8 mouse cellular contexts compared by ENCODE assay signal in the genomic region with DNA sequence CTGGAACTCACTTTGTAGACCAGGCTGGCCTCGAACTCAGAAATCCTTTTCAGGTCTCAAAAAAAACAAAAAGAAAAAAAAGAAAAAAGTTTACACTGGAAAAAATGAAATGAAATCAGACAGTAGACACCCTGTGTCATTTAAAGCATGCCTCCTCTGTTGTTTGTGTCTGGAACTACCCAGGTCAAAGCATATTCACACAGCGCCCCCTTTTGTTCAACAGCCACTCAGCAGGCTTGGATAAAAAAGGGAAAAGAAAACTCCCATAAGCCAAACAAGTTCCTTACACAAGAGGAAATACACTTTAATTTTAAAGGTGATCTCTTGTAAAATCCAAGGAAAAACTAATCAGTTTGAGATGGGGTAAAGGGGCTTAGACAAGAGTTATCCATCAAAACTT. TPM values are rescaled to one million over a fixed set of nuclear protein-coding genes. Genes with fewer than 3 reads are reported as not detected.
DNase-seq lines count a peak whose midpoint lies in the region; ATAC-seq lines count a peak whose summit lies in the region.

No protein-coding gene starts in this region.

- H3K9ac ChIP-seq in hindbrain, embryonic 11.5 days (ENCODE audit: low read depth, low read length): no peak overlapping the region
- H3K9ac ChIP-seq in hindbrain, embryonic 16.5 days (ENCODE audit: low read depth, low read length): no peak overlapping the region

- ATAC-seq in hindbrain, embryonic 11.5 days (ENCODE audit: low FRiP score): no peak
- ATAC-seq in hindbrain, embryonic 16.5 days: no peak

- H3K36me3 ChIP-seq in hindbrain, embryonic 11.5 days (ENCODE audit: control insufficient read depth, insufficient read depth, low read length): no peaks in the 10 kb centered on the region
- no peaks in the 10 kb centered on the region for H3K36me3 ChIP-seq in hindbrain, embryonic 16.5 days (ENCODE audit: control insufficient read depth, insufficient read depth, low read length)

- WGBS in hindbrain, embryonic 11.5 days: 43% methylated on average over 2 of the region's 2 CpGs
- 44% methylated on average over 2 of the region's 2 CpGs for WGBS in hindbrain, embryonic 16.5 days

- H3K9me3 ChIP-seq in hindbrain, embryonic 11.5 days (ENCODE audit: control insufficient read depth, low read length): no peaks in the 10 kb centered on the region
- no peaks in the 10 kb centered on the region for H3K9me3 ChIP-seq in hindbrain, embryonic 16.5 days (ENCODE audit: control insufficient read depth, low read length)

- no peaks in the 10 kb centered on the region for H3K27me3 ChIP-seq in hindbrain, embryonic 11.5 days (ENCODE audit: control insufficient read depth, insufficient read depth, low read length)
- no peaks in the 10 kb centered on the region for H3K27me3 ChIP-seq in hindbrain, embryonic 16.5 days (replicated peaks; ENCODE audit: control insufficient read depth, insufficient read depth, low read length)

- no peak overlapping the region for H3K4me2 ChIP-seq in hindbrain, embryonic 11.5 days (replicated peaks; ENCODE audit: low read depth, low read length)
- H3K4me2 ChIP-seq in hindbrain, embryonic 16.5 days (ENCODE audit: low read length): no peak overlapping the region

- no peak overlapping the region for H3K27ac ChIP-seq in hindbrain, embryonic 11.5 days (ENCODE audit: low read depth, low read length)
- H3K27ac ChIP-seq in hindbrain, embryonic 16.5 days (ENCODE audit: low read depth, low read length): no peak overlapping the region

- DNase-seq in hindbrain, embryonic 11.5 days (ENCODE audit: low spot score): peak; percentile 50
- peak; percentile 27 for DNase-seq in ES-CJ7 (ENCODE audit: low read depth, low spot score)
- DNase-seq in adrenal gland, adult 2 months: peak; percentile 43
- DNase-seq in kidney, postnatal 10 days: peak; percentile 47
- DNase-seq in right cerebral cortex, postnatal 4 days: no peak
- no peak for DNase-seq in urinary bladder, adult 2 months (ENCODE audit: low spot score)
- no peak for DNase-seq in heart, postnatal 25 days (ENCODE audit: low spot score)

- no peaks in the 10 kb centered on the region for H3K4me1 ChIP-seq in hindbrain, embryonic 11.5 days (replicated peaks; ENCODE audit: control insufficient read depth, insufficient read depth, low read length)
- no peaks in the 10 kb centered on the region for H3K4me1 ChIP-seq in hindbrain, embryonic 16.5 days (ENCODE audit: control insufficient read depth, insufficient read depth, low read depth, low read length)

- H3K4me3 ChIP-seq in hindbrain, embryonic 11.5 days (ENCODE audit: low read depth, low read length): no peak overlapping the region
- H3K4me3 ChIP-seq in hindbrain, embryonic 16.5 days (ENCODE audit: low read length): no peak overlapping the region

- intact Hi-C loops in heart, postnatal 25 days (cut with DNase I): loop anchor here (5.0 kb wide), 1 partner anchor 36 kb away; no protein-coding TSS in a partner anchor

RNA-seq across cellular contexts. Expression of a gene that starts 21.4 kb away (rescaled TPM):
- 8.7 and 9.0 TPM in 2 replicates for polyA plus RNA-seq in hindbrain, embryonic 11.5 days (2014; fragmentation: Nextera tagmentation; extraction: Ambion mirVana)
- polyA plus RNA-seq in hindbrain, embryonic 16.5 days (2015; fragmentation: Nextera tagmentation; extraction: Ambion mirVana): 27.9 and 29.7 TPM in 2 replicates
- 10 to 100 TPM; 20.1 to 50.6 TPM for total RNA-seq in adrenal gland, adult 2 months (2021)
- 7.8 and 9.2 TPM in 2 replicates for polyA plus RNA-seq in adrenal gland, adult 2 months (2012; rRNA removed)
- polyA plus RNA-seq in urinary bladder, adult 2 months (2012; rRNA removed): 58.8 and 74.4 TPM in 2 replicates
- total RNA-seq in heart, postnatal 25 days (2021): 100 to 1,000 TPM; 197 to 202 TPM

Comparison
In these comparisons a context has a peak if more than half of its experiments do, and no peak if none do; other contexts are left out.
1. DNase-seq: peak in hindbrain, embryonic 11.5 days (single experiment), ES-CJ7 (single experiment), adrenal gland, adult 2 months (single experiment) and kidney, postnatal 10 days (single experiment); none in right cerebral cortex, postnatal 4 days (single experiment), urinary bladder, adult 2 months (single experiment) and heart, postnatal 25 days (single experiment).